Mouse (Mus musculus) naive thymus-derived CD4-positive, alpha-beta T cell, adult 5 months (primary cell): ENCODE data around the gene Cerk. TPM values are rescaled to one million over a fixed set of nuclear protein-coding genes. Genes with fewer than 3 reads are reported as not detected.

Experiments
- polyA plus RNA-seq: library from polyadenylated mRNA; unstranded; fragments of 100-300 nt; shearing (Covaris generic); gene quantifications from one replicate; pipeline ENCODE4 v1.2.1, GENCODE M21; 2017

Cerk gene
- polyA plus RNA-seq, result 19.5 TPM

DNA sequence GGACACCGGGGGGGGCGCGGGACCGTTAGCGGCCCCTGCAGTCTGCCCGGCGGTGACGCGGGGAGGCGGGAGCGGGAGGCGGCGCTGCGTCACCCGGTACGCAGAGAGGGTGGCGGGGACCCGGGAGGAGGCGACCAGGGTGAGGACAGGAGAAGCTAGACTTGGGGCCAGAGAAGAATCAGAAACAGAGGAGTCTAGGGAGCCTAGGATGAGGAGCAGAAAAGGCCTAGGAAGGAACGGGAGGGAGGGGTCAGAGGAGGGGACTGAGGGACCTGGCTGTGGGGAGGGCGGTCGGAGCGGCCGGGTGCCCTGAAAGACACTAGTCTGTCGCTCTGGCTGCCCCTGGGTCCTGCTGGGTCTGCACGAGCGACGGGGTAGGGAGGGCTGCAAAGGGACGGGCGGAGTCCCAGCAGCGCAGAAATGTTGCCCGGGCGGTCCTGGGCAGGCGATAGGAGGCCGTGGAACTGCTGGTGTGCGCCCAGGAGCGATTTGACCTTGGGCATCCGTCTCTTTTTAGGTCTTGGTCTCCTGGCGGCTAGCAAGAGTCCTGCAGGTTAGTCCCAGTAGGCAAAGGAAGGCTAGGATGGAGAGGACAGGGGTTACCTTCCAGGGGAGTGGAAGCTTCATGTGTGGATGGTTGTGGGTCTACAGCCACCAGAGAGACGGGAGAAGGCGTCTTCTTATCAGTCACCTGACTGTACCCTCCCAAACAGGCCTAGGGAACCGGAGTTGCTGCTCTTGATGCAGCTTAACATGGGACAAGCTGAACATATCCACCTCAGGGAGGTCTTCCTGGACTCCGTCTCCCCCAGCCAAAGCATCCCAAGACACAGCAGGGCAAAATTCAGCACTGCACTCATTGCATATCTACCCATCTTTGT lies at the start of gene Cerk:
Cerk (minus strand) TSS at position 453 of the 881 bp plus-strand sequence.

GRCm38 (mm10) chr15:86213753-86214548 lies 28.0 kb upstream of the Cerk start, which contains the start of gene Tbc1d22a:
Tbc1d22a (plus strand) TSS chr15:86214459.

Other genes starting within 250 kb of the Cerk start
- 6.5 TPM for gene Celsr1, start 152.4 kb downstream of the Cerk start, polyA plus RNA-seq
- 169 TPM for gene Gramd4, start 128.4 kb downstream of the Cerk start, polyA plus RNA-seq
- 18.7 TPM for gene Tbc1d22a, start 28.3 kb upstream of the Cerk start, polyA plus RNA-seq